Mouse (Mus musculus) liver, embryonic 15.5 days (tissue): Measurements from ENCODE around the gene Samd8. TPM values are rescaled to one million over a fixed set of nuclear protein-coding genes. Genes with fewer than 3 reads are reported as not detected.
A peak's percentile ranks its signal among the peaks of the same experiment; 100 is the strongest.

Experiments used
- ATAC-seq: fragments of 200-750 bp; cut with Nextera tagmentation; 2 replicates; pipeline ENCODE4 v1.8.0; 2017; ENCODE audit warnings: moderate number of reproducible peaks, mild to moderate bottlenecking, moderate library complexity; ENCODE audit not compliant: insufficient read depth
- H3K27ac ChIP-seq: fragments of 300-500 bp; sonication (generic); replicated peaks from 2 replicates; pipeline ENCODE4 v1.5.1; 2015; ENCODE audit warnings: mild to moderate bottlenecking, inconsistent platforms
- H3K27me3 ChIP-seq: fragments of 300-500 bp; sonication (generic); 2 replicates; pipeline ENCODE4 v1.6.1; 2015; ENCODE audit warnings: mild to moderate bottlenecking, inconsistent platforms
- H3K36me3 ChIP-seq: fragments of 300-500 bp; sonication (generic); replicated peaks from 2 replicates; pipeline ENCODE4 v1.6.1; 2015; ENCODE audit warnings: moderate library complexity, mild to moderate bottlenecking, inconsistent platforms
- H3K4me1 ChIP-seq: fragments of 300-500 bp; sonication (generic); replicated peaks from 2 replicates; pipeline ENCODE4 v1.6.1; 2015; ENCODE audit warnings: inconsistent platforms
- H3K4me2 ChIP-seq: fragments of 300-500 bp; sonication (generic); 2 replicates; pipeline ENCODE4 v1.6.1; 2015; ENCODE audit warnings: moderate library complexity, mild to moderate bottlenecking, inconsistent platforms
- H3K4me3 ChIP-seq: fragments of 300-500 bp; sonication (generic); replicated peaks from 2 replicates; pipeline ENCODE4 v1.5.1; 2015; ENCODE audit warnings: mild to moderate bottlenecking, inconsistent platforms
- H3K9ac ChIP-seq: fragments of 300-500 bp; sonication (generic); 2 replicates; pipeline ENCODE4 v1.6.1; 2015; ENCODE audit warnings: moderate library complexity, mild to moderate bottlenecking, inconsistent platforms
- H3K9me3 ChIP-seq: fragments of 300-500 bp; sonication (generic); replicated peaks from 2 replicates; pipeline ENCODE4 v1.6.1; 2016; ENCODE audit warnings: inconsistent platforms
- WGBS: fragments of 180-500 bp; shearing (Covaris S2); methylation state at CpG from one replicate; pipeline ENCODE4 v1.1.7; 2015; ENCODE audit warnings: mixed read lengths; ENCODE audit not compliant: insufficient replicate concordance; 5-methylcytosine and 5-hydroxymethylcytosine counted together
- polyA plus RNA-seq: library from polyadenylated mRNA; unstranded; fragments of >200 nt; fragmentation: Nextera tagmentation; extraction: Ambion mirVana; gene quantifications from 2 replicates; pipeline ENCODE4 v1.2.1, GENCODE M21; 2015

Gene Samd8
- polyA plus RNA-seq: 2.8 and 3.3 TPM in 2 replicates

- Histone ChIP-seq H3K9me3 (no peaks in the 10 kb centered on the region), H3K4me3 (peak within 1 kb of the TSS; percentile 94), H3K27ac (peak within 1 kb of the TSS; percentile 79), H3K27me3 (no peaks in the 10 kb centered on the region), H3K9ac (peak within 1 kb of the TSS; percentile 88), H3K36me3 (no peaks in the 10 kb centered on the region), H3K4me1 (peaks cover 55% of the 10 kb centered on the region), H3K4me2 (peak within 1 kb of the TSS; percentile 87)
- ATAC-seq: peak; percentile 83
- 6% methylated on average over 52 of the region's 52 CpGs for WGBS
Observed at GRCm38 (mm10) chr14:21750008-21750880, at the start of gene Samd8. Gene Samd8 (plus strand): TSS chr14:21750531.

GRCm38 (mm10) chr14:21702691-21703090 lies 47.6 kb upstream of the Samd8 start:
- H3K27me3 ChIP-seq: peaks cover 11% of the 10 kb centered on the region; the same call in 1 of the 2 replicates
- no peaks in the 10 kb centered on the region for H3K4me1 ChIP-seq
- WGBS: 73% methylated on average over 8 of the region's 8 CpGs
- no peak overlapping the region for H3K4me3 ChIP-seq
- no peak overlapping the region for H3K9ac ChIP-seq
- H3K9me3 ChIP-seq: no peaks in the 10 kb centered on the region
- H3K4me2 ChIP-seq: no peak overlapping the region
- H3K36me3 ChIP-seq: no peaks in the 10 kb centered on the region
- no peak for ATAC-seq
- no peak overlapping the region for H3K27ac ChIP-seq

- Histone ChIP-seq H3K9ac (no peak overlapping the region), H3K36me3 (no peaks in the 10 kb centered on the region), H3K9me3 (no peaks in the 10 kb centered on the region), H3K4me2 (no peak overlapping the region), H3K27me3 (peaks cover 8% of the 10 kb centered on the region; the same call in 1 of the 2 replicates), H3K27ac (no peak overlapping the region), H3K4me3 (no peak overlapping the region), H3K4me1 (no peaks in the 10 kb centered on the region)
- 20% methylated on average over 5 of the region's 5 CpGs for WGBS
- ATAC-seq: 0 out of 2 replicates have a peak, but pooled peaks have one; percentile 42
Observed at GRCm38 (mm10) chr14:21703255-21703654, 47.1 kb upstream of the Samd8 start.

GRCm38 (mm10) chr14:21705462-21705861 lies 44.9 kb upstream of the Samd8 start:
- Histone ChIP-seq H3K27ac (no peak overlapping the region), H3K4me2 (no peak overlapping the region), H3K36me3 (no peaks in the 10 kb centered on the region), H3K27me3 (peaks cover 8% of the 10 kb centered on the region; the same call in 1 of the 2 replicates), H3K4me3 (no peak overlapping the region), H3K9ac (no peak overlapping the region), H3K9me3 (no peaks in the 10 kb centered on the region), H3K4me1 (no peaks in the 10 kb centered on the region)
- ATAC-seq: no peak
- 50% methylated on average over 2 of the region's 2 CpGs for WGBS

- Histone ChIP-seq H3K36me3 (no peaks in the 10 kb centered on the region), H3K4me2 (no peak overlapping the region), H3K27me3 (peaks cover 8% of the 10 kb centered on the region; the same call in 1 of the 2 replicates), H3K27ac (peak overlapping the region; percentile 51; the same call in 1 of the 2 replicates), H3K9me3 (no peaks in the 10 kb centered on the region), H3K4me1 (no peaks in the 10 kb centered on the region), H3K4me3 (no peak overlapping the region), H3K9ac (no peak overlapping the region)
- 12% methylated on average over 12 of the region's 12 CpGs for WGBS
- ATAC-seq: no peak
Observed at GRCm38 (mm10) chr14:21706759-21707571, 43.4 kb upstream of the Samd8 start.

- Histone ChIP-seq H3K27ac (no peak overlapping the region), H3K36me3 (no peaks in the 10 kb centered on the region), H3K9me3 (no peaks in the 10 kb centered on the region), H3K9ac (no peak overlapping the region), H3K4me1 (no peaks in the 10 kb centered on the region), H3K4me3 (no peak overlapping the region), H3K27me3 (peaks cover 8% of the 10 kb centered on the region; the same call in 1 of the 2 replicates), H3K4me2 (no peak overlapping the region)
- no peak for ATAC-seq
- 53% methylated on average over 2 of the region's 2 CpGs for WGBS
Observed at GRCm38 (mm10) chr14:21709545-21709944, 40.8 kb upstream of the Samd8 start.

- WGBS: 45% methylated on average over 2 of the region's 2 CpGs
- Histone ChIP-seq H3K4me2 (no peak overlapping the region), H3K9ac (no peak overlapping the region), H3K27me3 (peaks cover 8% of the 10 kb centered on the region; the same call in 1 of the 2 replicates), H3K4me1 (no peaks in the 10 kb centered on the region), H3K4me3 (no peak overlapping the region), H3K36me3 (no peaks in the 10 kb centered on the region), H3K27ac (no peak overlapping the region), H3K9me3 (no peaks in the 10 kb centered on the region)
- no peak for ATAC-seq
Observed at GRCm38 (mm10) chr14:21711231-21711630, 39.1 kb upstream of the Samd8 start.

- Histone ChIP-seq H3K9ac (no peak within 1 kb of the TSS), H3K4me3 (no peak within 1 kb of the TSS), H3K4me2 (no peak within 1 kb of the TSS), H3K9me3 (no peaks in the 10 kb centered on the region), H3K27me3 (no peaks in the 10 kb centered on the region), H3K4me1 (no peaks in the 10 kb centered on the region), H3K27ac (no peak within 1 kb of the TSS), H3K36me3 (no peaks in the 10 kb centered on the region)
- 53% methylated on average over 5 of the region's 5 CpGs for WGBS
- ATAC-seq: no peak
Observed at GRCm38 (mm10) chr14:21714486-21714885, 35.8 kb upstream of the Samd8 start, which contains the start of gene Dupd1. Gene Dupd1 (minus strand): TSS chr14:21714576.

- Histone ChIP-seq H3K4me3 (no peak overlapping the region), H3K4me2 (0 out of 2 replicates have a peak overlapping the region, but pooled peaks have one; percentile 1), H3K9me3 (no peaks in the 10 kb centered on the region), H3K36me3 (no peaks in the 10 kb centered on the region), H3K27me3 (no peaks in the 10 kb centered on the region; the same call in 1 of the 2 replicates), H3K4me1 (no peaks in the 10 kb centered on the region), H3K27ac (no peak overlapping the region), H3K9ac (no peak overlapping the region)
- 0 out of 2 replicates have a peak, but pooled peaks have one; percentile 25 for ATAC-seq
- WGBS: 43% methylated on average over 17 of the region's 17 CpGs
Observed at GRCm38 (mm10) chr14:21719646-21720383, 30.5 kb upstream of the Samd8 start.

GRCm38 (mm10) chr14:21720430-21721205 lies 29.7 kb upstream of the Samd8 start:
- ATAC-seq: no peak
- no peaks in the 10 kb centered on the region; the same call in 1 of the 2 replicates for H3K27me3 ChIP-seq

More at GRCm38 (mm10) chr14:21720430-21721205, 29.7 kb upstream of the Samd8 start:
- H3K9me3 ChIP-seq: no peaks in the 10 kb centered on the region
- H3K4me2 ChIP-seq: no peak overlapping the region
- H3K36me3 ChIP-seq: no peaks in the 10 kb centered on the region
- 62% methylated on average over 4 of the region's 4 CpGs for WGBS
- H3K27ac ChIP-seq: no peak overlapping the region
- no peak overlapping the region for H3K9ac ChIP-seq
- H3K4me1 ChIP-seq: no peaks in the 10 kb centered on the region
- H3K4me3 ChIP-seq: no peak overlapping the region
